Mouse (Mus musculus) E14TG2a.4 (cell line): Measurements from ENCODE around the gene Ablim2.

Experiments
- H3K27me3 ChIP-seq: 2 replicates; pipeline ENCODE4 v1.6.1; 2014; ENCODE audit warnings: low read length, control low read depth; ENCODE audit not compliant: insufficient read depth
- H3K36me3 ChIP-seq: 2 replicates; pipeline ENCODE4 v1.6.1; 2014; ENCODE audit warnings: low read length, control low read depth; ENCODE audit not compliant: insufficient read depth
- H3K4me1 ChIP-seq: replicated peaks from 2 replicates; pipeline ENCODE4 v1.6.1; 2014; ENCODE audit warnings: low read depth, low read length, control low read depth
- H3K4me3 ChIP-seq: replicated peaks from 2 replicates; pipeline ENCODE4 v1.5.1; 2014; ENCODE audit warnings: mild to moderate bottlenecking, low read length
- H3K9me3 ChIP-seq: 2 replicates; pipeline ENCODE4 v1.6.1; 2014; ENCODE audit warnings: low read length, control low read depth
- CTCF ChIP-seq: conservative IDR thresholded peaks from 2 replicates; pipeline ENCODE4 v1.5.1; 2014; ENCODE audit warnings: low read length
- NANOG ChIP-seq: IDR thresholded peaks from 2 replicates; pipeline ENCODE4 v1.6.1; 2014; ENCODE audit warnings: borderline replicate concordance, low read length, mixed read lengths
- POU5F1 ChIP-seq: IDR thresholded peaks from 2 replicates; pipeline ENCODE4 v1.6.1; 2014; ENCODE audit warnings: low read length, borderline replicate concordance

Ablim2 gene

GRCm38 (mm10) chr5:35756997-35757638 is 562 bp upstream of the Ablim2 start:
- peaks cover 21% of the 10 kb centered on the region for H3K27me3 ChIP-seq
- no peaks in the 10 kb centered on the region for H3K9me3 ChIP-seq
- no peak for TF ChIP-seq POU5F1
- H3K36me3 ChIP-seq = no peaks in the 10 kb centered on the region
- peaks cover 68% of the 10 kb centered on the region for H3K4me1 ChIP-seq
- H3K4me3 ChIP-seq = peak overlapping the region; percentile 95

DNA sequence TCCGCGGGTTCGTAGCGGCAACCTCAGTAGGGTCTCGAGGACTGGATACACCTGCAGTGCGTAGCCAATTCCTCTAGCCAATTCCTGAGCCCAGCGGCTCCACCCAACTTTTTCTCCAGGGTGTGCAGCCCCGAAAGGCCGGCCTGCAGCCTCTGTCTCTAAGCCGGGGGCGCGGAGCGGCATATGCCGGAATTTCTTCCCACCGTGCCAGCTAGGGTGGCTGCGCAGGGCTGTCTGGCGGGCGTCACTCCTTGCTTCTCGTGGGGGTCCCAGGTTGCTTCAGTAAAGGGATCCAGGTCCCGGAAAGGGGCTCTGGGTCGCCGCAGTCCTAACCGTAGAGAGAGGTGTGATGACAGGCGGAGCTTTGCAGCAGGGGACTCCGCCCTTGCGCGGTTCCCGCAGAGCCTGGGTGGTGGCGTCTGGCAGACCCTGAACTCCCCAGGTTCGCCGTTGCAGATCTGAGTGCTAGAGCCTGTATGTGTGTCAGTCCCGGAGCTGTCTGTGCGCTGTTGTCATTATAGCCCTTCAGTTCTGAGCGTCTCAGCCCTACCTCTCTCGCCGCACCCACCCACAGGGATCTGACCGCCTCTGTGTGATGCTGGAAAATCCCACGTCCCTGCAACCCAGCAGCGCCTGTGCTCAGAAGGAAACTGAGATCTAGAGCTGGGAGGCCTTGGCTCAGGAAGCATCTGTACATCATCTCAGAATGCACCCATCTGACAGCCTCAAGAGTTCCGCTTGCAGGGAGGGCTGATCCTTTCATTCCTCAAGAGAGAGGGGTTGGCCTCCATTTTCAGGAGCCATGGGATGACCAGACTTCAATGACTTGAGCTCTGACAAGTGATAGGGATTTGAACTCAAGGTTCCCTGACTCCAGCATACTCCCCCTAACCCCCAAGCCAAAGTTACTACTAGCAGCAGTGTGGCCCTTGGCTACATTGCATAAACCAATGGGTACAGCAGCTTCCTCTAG is 687 bp downstream of the Ablim2 start:
- Histone ChIP-seq H3K9me3 (no peaks in the 10 kb centered on the region), H3K4me1 (peaks cover 68% of the 10 kb centered on the region), H3K27me3 (peaks cover 21% of the 10 kb centered on the region), H3K4me3 (peak overlapping the region; percentile 95), H3K36me3 (no peaks in the 10 kb centered on the region)
- no peak for TF ChIP-seq NANOG
- TF ChIP-seq CTCF = no peak
- no peak for TF ChIP-seq POU5F1

DNA sequence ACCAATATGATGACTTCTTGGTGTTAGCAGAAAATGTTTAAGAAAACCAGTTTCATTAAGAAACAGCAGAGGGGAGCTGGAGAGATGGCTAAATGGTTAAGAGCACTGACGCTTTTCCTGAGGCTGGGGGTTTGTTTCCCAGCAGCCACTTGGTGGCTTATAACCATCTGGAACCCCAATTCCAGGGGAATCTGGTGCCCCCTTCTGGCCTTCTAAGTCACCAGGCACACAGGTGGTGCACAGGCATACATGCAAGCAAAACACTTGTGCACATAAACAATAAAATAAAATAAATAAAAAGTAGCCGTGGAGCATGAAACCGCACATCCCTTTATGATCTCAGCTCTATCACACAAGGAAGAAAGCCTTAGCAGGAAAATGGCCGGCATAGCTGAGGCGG is 3.6 kb downstream of the Ablim2 start:
- Histone ChIP-seq H3K9me3 (no peaks in the 10 kb centered on the region), H3K4me1 (peaks cover 60% of the 10 kb centered on the region), H3K36me3 (no peaks in the 10 kb centered on the region), H3K4me3 (no peak overlapping the region), H3K27me3 (peaks cover 21% of the 10 kb centered on the region)
- TF ChIP-seq CTCF = peak; percentile 58
- TF ChIP-seq NANOG = no peak

GRCm38 (mm10) chr5:35762388-35762787 is 4.7 kb downstream of the Ablim2 start:
- peaks cover 21% of the 10 kb centered on the region for H3K27me3 ChIP-seq
- no peak for TF ChIP-seq CTCF
- TF ChIP-seq NANOG = no peak
- no peak for TF ChIP-seq POU5F1
- H3K4me1 ChIP-seq = peaks cover 60% of the 10 kb centered on the region
- H3K9me3 ChIP-seq = no peaks in the 10 kb centered on the region
- H3K4me3 ChIP-seq = no peak overlapping the region
- no peaks in the 10 kb centered on the region for H3K36me3 ChIP-seq

DNA sequence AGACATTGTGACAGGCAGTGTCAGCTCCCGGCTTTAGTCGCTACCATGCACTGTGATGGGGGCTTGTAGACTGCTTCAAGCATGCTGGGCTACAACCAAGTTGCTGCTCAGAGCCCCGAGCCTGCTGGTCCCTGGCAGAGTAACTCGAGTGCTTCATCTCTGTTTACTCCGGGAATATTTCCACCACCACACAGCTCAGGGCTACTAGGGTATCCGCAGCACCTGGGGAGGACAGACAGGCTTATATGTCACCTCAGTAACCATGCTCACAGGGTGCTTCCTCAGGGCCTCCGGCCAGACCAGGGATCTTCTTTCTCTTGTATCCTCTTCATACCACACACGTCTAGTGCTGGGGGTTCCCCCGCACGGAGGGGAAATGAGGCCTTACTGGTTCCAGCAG is 5.2 kb downstream of the Ablim2 start:
- no peak for TF ChIP-seq POU5F1
- TF ChIP-seq CTCF = no peak
- no peak overlapping the region for H3K4me3 ChIP-seq

GRCm38 (mm10) chr5:35765909-35766308 is 8.2 kb downstream of the Ablim2 start:
- H3K4me1 ChIP-seq = peaks cover 74% of the 10 kb centered on the region
- H3K4me3 ChIP-seq = no peak overlapping the region
- H3K9me3 ChIP-seq = no peaks in the 10 kb centered on the region
- no peaks in the 10 kb centered on the region for H3K36me3 ChIP-seq
- no peak for TF ChIP-seq CTCF
- no peak for TF ChIP-seq NANOG
- no peak for TF ChIP-seq POU5F1
- H3K27me3 ChIP-seq = no peaks in the 10 kb centered on the region

More for the DNA sequence above, 5.2 kb downstream of the Ablim2 start:
- peaks cover 64% of the 10 kb centered on the region for H3K4me1 ChIP-seq
- no peaks in the 10 kb centered on the region for H3K9me3 ChIP-seq
- no peaks in the 10 kb centered on the region for H3K36me3 ChIP-seq
- H3K27me3 ChIP-seq = peaks cover 21% of the 10 kb centered on the region

DNA sequence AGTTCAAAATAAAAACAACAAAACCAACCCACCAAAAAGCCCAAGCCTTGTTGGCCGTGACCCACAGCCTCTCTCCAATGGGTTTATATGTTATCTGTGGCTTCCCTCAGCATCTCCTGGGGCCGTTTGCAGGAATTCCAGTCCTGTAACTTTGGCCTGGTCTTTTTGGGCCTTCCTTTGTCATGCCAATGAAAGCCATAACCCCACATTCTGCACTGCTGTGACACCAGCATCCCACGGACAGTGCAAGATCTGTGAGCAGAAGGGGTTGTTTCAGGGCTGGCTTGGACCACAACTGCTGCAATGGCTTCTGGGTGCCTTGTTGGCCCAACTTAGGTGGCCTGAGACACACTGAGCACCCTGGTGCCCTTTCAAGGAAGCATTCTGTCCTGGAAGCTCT is 10.8 kb downstream of the Ablim2 start:
- Histone ChIP-seq H3K4me1 (peaks cover 89% of the 10 kb centered on the region), H3K4me3 (0 out of 2 replicates have a peak overlapping the region, but pooled peaks have one; percentile 0), H3K27me3 (no peaks in the 10 kb centered on the region), H3K9me3 (no peaks in the 10 kb centered on the region), H3K36me3 (no peaks in the 10 kb centered on the region)
- peak; percentile 63; the same call in 1 of the 2 replicates for TF ChIP-seq POU5F1
- TF ChIP-seq CTCF = no peak

GRCm38 (mm10) chr5:35768997-35769396 is 11.3 kb downstream of the Ablim2 start:
- TF ChIP-seq CTCF (no peak), POU5F1 (no peak), NANOG (no peak)

GRCm38 (mm10) chr5:35770246-35770645 is 12.6 kb downstream of the Ablim2 start:
- no peaks in the 10 kb centered on the region for H3K36me3 ChIP-seq
- H3K9me3 ChIP-seq = no peaks in the 10 kb centered on the region
- peaks cover 96% of the 10 kb centered on the region for H3K4me1 ChIP-seq
- H3K27me3 ChIP-seq = no peaks in the 10 kb centered on the region
- TF ChIP-seq CTCF (no peak), NANOG (no peak), POU5F1 (no peak)
- peak overlapping the region; percentile 67 for H3K4me3 ChIP-seq

More at GRCm38 (mm10) chr5:35768997-35769396, 11.3 kb downstream of the Ablim2 start:
- H3K27me3 ChIP-seq = no peaks in the 10 kb centered on the region
- no peaks in the 10 kb centered on the region for H3K36me3 ChIP-seq
- H3K9me3 ChIP-seq = no peaks in the 10 kb centered on the region
- no peak overlapping the region for H3K4me3 ChIP-seq
- peaks cover 93% of the 10 kb centered on the region for H3K4me1 ChIP-seq
